Mouse (Mus musculus): ENCODE results near the gene Cux2. TPM values are rescaled to one million over a fixed set of nuclear protein-coding genes. Genes with fewer than 3 reads are reported as not detected.

Gene Cux2
- total RNA-seq, 2 experiments from 2014 or later: 187 to 216 TPM

GRCm38 (mm10) chr5:121944021-121944790 lies 105.7 kb downstream of the Cux2 start:
- DNase-seq (ENCODE audit: low spot score in 2 of 2): no peak

GRCm38 (mm10) chr5:121943472-121943871 lies 106.4 kb downstream of the Cux2 start:
- intact Hi-C loops (cut with DNase I): loop anchor here (5.0 kb wide), 1 partner anchor 46 kb away; no protein-coding TSS in a partner anchor
- no peak for DNase-seq (ENCODE audit: low spot score in 2 of 2)

More at GRCm38 (mm10) chr5:121944021-121944790, 105.7 kb downstream of the Cux2 start:
- intact Hi-C loops (cut with DNase I): loop anchor here (2.0 to 5.0 kb wide), 2 partner anchors 47 to 145 kb away; no protein-coding TSS in a partner anchor

DNA sequence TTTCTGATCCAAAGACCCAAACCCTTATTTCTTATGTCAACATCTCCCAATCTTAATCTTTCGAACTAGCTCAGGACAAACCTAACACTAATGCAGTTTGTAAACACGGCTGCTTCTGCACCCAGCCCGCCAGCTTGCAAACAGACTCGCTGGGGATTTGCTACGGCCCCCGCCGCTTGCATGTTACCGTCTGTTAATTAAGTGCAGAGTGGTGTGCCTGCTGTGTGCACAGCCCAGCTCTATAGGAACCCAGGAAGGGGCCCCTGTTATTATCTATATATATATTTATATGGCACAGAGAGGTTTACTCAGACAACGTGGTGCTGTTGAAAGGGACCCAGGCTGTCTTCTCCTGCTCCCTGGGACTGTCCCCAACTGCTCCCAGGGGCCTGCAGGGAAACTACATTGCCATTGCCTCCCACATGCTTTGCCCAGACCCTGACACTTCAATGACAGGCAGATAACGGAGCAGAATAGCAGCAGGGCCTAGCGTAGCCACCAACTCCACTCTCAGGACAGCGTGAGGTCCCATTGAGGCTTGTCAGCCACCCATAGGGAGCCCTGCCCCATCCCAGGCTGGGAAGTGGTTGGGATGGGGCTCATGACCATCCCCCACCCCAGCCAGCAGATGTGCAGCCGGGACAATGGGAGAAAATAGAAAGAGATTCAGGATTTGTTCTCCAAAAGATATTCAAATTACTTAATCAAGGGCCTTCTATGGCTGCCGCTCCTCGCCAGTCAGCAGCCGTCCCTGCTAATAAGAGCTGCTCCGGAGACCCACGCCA lies 111.6 kb downstream of the Cux2 start:
- intact Hi-C loops (cut with DNase I): no loop called here
- no peak for DNase-seq (ENCODE audit: low spot score in 2 of 2)

GRCm38 (mm10) chr5:121930261-121930660 lies 119.6 kb downstream of the Cux2 start:
- intact Hi-C loops (cut with DNase I): no loop called here
- DNase-seq (ENCODE audit: low spot score in 2 of 2): no peak

DNA sequence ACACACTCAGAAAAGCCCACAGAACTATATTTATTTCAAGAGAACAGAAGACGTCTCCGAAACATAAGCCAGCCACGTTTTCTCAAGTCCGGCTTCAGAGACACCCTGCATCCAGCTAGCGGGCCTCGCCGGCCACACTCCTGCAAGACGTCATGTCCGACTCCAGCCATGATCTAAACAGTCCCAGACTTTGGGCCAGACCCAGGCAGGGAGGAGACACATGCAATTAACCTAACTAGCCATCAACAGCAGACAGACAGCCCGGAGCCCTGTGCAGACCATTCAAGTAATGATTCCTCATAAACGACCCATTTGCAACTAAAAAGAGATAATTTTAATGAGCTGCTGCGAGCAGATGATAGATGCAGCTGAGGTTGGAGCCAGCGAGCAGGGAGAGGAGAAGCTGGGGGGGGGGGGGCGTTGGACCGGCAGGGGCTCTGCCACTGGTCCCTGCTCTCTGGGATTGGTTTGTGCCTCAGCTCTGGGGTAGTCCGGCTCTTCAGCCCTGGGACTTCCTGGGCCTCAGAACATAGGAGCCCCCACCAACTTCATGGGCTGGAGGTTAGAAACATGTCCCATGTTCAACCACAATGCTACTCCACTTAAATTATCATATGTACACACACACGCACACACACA lies 121.4 kb downstream of the Cux2 start:
- DNase-seq (ENCODE audit: low spot score in 2 of 2): no peak
- intact Hi-C loops (cut with DNase I): loop anchor here (5.0 kb wide), 1 partner anchor 36 kb away; no protein-coding TSS in a partner anchor

DNA sequence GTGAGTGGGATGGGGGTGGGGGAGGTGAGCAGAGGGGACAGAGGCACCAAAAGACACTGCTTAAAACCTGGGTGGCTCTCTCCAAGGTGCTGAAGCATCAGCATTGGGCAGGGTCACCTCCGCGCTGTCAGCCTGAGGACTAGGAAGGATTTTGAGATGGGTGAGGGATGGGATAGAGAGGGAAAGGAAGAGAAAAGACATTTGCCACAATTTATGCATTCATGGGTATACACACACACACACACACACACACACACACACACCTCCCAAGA lies 123.4 kb downstream of the Cux2 start:
- DNase-seq (ENCODE audit: low spot score in 2 of 2): no peak
- intact Hi-C loops (cut with DNase I): loop anchor here (5.0 kb wide), 1 partner anchor 34 kb away; no protein-coding TSS in a partner anchor

DNA sequence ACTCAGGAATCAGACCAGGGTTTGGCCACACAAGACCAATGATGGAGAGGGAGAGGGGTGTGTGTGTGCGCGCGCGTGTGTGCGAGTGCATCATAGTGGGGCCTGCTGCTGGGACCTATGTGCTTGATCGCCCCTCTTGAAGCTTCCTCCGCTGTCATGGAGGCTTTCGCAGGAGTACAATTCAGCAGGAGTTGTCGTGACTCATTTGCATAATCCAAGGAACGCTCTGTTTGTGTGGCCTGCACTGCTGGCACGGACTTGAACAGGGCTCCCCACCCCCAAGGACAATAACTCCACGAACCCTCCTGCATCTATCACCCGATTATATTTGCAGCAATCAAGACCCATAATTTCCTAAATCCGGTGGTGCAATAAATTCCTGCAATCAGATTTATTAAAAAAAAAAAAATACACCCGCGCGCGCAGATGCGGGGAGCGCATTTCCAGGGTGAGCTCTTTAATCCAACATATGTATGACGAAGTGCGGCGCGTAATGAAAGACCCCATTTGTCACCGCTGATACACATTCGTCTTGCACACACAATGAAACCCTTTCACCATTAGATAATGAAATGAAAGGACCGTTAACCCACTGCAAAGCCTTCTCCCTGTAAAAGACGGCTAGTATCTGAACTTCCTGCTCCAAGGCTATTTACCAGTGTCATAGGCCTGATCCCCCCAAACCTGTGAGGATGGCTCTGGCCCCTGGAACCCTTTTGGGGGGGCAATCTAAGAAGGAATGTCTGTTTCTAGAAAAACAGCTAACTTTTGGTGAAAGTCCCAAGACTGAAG lies 124.0 kb downstream of the Cux2 start:
- DNase-seq (ENCODE audit: low spot score in 2 of 2): peak in 1 of 2 experiments; percentile 38
- intact Hi-C loops (cut with DNase I): loop anchor here (5.0 kb wide), 1 partner anchor 34 kb away; no protein-coding TSS in a partner anchor

DNA sequence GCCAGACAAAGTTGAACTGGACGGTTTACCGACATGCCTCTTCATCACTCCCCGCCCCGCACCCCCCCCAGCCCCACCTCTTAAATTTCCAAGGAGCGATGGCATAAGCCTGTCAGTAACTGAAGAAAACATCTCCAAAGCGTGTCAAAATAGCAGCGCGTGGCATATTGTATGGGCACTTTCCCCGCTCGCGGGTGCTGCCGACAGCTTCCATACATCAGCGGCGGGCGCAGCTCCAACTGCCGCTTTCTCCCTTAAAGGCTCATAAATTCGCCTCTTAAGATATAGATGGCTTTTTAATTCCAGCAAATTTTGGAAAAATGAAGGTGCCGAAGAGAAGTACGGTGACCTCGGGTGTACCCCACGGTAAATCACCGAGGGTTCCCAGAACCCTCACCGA lies 124.6 kb downstream of the Cux2 start:
- peak in 1 of 2 experiments; percentile 62 for DNase-seq (ENCODE audit: low spot score in 2 of 2)
- intact Hi-C loops (cut with DNase I): loop anchor here (5.0 kb wide), 1 partner anchor 33 kb away; no protein-coding TSS in a partner anchor

DNA sequence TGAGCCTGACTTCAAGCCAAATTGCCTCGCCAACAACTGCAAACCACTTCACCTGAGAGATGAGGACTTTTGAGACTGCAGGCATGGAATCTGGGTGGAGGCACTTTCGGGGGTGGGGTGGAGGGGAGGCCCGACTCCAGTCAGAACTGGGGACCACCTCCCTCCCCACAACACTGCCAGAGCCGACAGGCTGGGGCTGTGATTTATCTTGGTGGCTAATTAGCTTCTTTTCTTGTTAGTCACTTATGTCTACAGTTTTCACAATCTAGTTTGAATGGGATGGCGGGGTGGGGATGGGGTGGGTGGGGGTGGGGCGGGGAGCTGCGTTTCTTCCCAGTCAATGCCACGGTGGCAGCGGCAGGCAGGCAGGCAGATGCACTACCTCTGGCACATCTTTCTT lies 125.5 kb downstream of the Cux2 start:
- intact Hi-C loops (cut with DNase I): no loop called here
- no peak for DNase-seq (ENCODE audit: low spot score in 2 of 2)

- intact Hi-C loops (cut with DNase I): no loop called here
- DNase-seq (ENCODE audit: low spot score in 2 of 2): peak in 1 of 2 experiments; percentile 57
Observed at GRCm38 (mm10) chr5:121922942-121923826, 126.7 kb downstream of the Cux2 start.

DNA sequence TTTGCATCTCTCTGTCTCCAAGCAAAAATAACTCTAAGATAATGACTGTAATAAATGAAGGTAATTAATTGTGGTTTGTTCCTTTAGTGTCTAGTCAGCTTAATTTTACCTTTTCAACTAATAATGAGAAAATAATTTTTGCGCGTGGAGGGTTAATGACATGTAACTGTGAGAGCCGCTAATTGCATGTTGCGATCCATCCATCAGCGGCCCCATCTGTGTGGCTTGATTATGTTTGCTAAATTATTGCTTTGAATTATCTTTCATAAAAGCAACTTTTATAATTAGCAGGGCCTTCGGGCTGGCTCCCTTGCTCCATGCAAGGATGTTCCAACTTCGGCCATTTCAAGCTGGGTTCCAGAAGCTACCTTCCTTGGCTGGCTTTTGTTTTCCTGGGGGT lies 130.7 kb downstream of the Cux2 start:
- intact Hi-C loops (cut with DNase I): no loop called here

DNA sequence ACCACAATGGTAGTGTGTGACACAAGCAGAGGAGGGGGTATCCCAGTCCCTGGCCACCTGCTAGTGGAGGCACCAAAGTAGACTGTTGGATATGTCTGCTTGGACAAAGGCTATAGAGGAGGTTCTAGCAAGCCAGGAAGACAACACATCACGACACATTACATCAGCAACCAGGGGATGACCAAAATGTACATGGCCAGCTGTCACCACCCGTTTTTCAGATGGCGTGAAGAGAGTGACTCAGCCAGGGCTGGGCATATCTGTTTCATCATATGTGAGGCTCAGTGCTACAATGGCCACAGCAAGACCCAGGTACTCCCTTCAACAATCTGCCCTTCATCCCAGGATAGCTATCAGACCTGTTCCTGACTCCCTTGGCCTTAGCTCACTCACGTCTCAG lies 133.1 kb downstream of the Cux2 start:
- intact Hi-C loops (cut with DNase I): no loop called here
- DNase-seq (ENCODE audit: low spot score in 2 of 2): peak; percentile 36 to 53

More for the DNA sequence above, 130.7 kb downstream of the Cux2 start:
- DNase-seq (ENCODE audit: low spot score in 2 of 2): no peak

DNA sequence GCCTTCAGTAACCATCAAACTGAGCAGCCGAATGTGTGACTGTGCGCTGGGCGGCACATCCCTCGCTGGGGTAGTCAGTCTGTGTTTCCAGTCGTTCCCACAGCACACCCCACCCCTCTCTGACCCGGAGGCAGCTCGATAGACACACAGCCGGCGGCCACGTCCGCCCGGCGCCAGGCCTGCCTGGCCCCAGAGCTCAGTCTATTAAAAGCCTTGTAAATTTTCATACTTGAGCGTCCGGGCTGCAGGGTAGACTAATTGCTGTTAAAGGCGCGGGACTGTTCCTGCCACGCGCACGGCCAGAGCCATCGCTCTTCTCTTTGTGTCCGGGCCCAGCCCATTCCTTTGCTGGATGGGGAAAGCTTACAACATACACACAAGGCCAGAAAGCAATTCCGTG lies 135.9 kb downstream of the Cux2 start:
- intact Hi-C loops (cut with DNase I): no loop called here
- no peak for DNase-seq (ENCODE audit: low spot score in 2 of 2)

- intact Hi-C loops (cut with DNase I): no loop called here
- DNase-seq (ENCODE audit: low spot score in 2 of 2): no peak
Observed at GRCm38 (mm10) chr5:121909226-121909985, 140.5 kb downstream of the Cux2 start.

DNA sequence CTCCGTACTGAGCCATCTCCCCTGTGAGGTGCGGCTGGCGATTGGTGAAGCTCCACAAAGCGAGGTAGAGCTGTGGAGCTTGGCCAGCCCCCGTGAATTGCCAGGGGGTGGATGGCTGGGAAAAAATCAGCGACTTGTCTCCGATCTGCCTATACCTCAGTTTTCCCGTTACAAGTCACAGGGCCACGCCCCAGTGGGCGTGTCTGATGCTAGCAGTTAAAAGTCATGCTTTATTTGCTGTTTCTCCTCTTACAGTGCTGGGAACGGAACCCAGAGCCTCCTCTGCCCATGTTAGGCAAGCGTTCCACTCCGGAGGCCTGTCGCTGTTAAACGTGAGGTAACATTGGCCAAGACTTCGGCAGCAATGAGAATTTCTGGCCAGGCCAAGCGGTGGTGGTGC lies 144.2 kb downstream of the Cux2 start:
- intact Hi-C loops (cut with DNase I): no loop called here
- DNase-seq (ENCODE audit: low spot score in 2 of 2): no peak

- no peak for DNase-seq (ENCODE audit: low spot score in 2 of 2)
- intact Hi-C loops (cut with DNase I): no loop called here
Observed at GRCm38 (mm10) chr5:121904799-121905198, 145.1 kb downstream of the Cux2 start.

GRCm38 (mm10) chr5:121902809-121903745 lies 146.8 kb downstream of the Cux2 start:
- intact Hi-C loops (cut with DNase I): no loop called here
- DNase-seq (ENCODE audit: low spot score in 2 of 2): no peak
